ENCODE assay signal across 14 mouse cellular contexts in the genomic region with DNA sequence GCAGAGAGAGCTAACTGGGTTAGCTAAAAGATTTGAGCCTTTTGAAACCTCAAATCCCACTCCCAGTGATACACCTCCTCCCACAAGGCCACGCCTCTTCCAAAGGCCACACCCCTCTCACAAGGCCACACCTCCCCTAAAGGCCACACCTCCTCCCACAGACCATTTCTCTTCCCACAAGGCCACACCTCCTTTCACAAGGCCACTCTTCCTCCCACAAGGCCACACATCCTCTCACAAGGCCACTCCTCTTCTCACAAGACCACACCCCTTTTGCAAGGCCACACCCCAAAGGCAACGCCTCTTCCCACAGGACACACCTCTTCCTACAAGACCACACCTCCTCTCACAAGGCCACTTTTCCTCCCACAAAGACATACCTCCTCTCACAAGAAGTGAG. TPM values are rescaled to one million over a fixed set of nuclear protein-coding genes. Genes with fewer than 3 reads are reported as not detected.
DNase-seq lines count a peak whose midpoint lies in the region; ATAC-seq and TF ChIP-seq lines count a peak whose summit lies in the region.
"Had no signal": no experiment of that assay in that cellular context is flagged by ENCODE, and none has a peak within 500 bp of the region (broad histone marks: within the 10 kb centered on the region; RNA-seq: fewer than 3 reads in every experiment).

No protein-coding gene starts in this region.

- H3K4me1 ChIP-seq in kidney, postnatal 0 days (replicated peaks; ENCODE audit: insufficient read depth, low read length) = no peaks in the 10 kb centered on the region; the same call in 1 of the 2 replicates
- H3K4me1 ChIP-seq in kidney, embryonic 16.5 days (ENCODE audit: insufficient read depth, low read length) = peaks cover 23% of the 10 kb centered on the region
- H3K4me1 ChIP-seq in heart, embryonic 12.5 days (replicated peaks) = peaks cover 9% of the 10 kb centered on the region; the same call in 1 of the 2 replicates
- peaks cover 18% of the 10 kb centered on the region for H3K4me1 ChIP-seq in midbrain, embryonic 16.5 days (ENCODE audit: control insufficient read depth, insufficient read depth, low read length)

- ATAC-seq in kidney, postnatal 0 days (replicated peaks; ENCODE audit: low FRiP score, low read depth) = no peak
- no peak for ATAC-seq in kidney, embryonic 16.5 days (ENCODE audit: low FRiP score, low TSS enrichment)
- peak; percentile 62 for ATAC-seq in CD4-positive, CD25-positive, alpha-beta regulatory T cell, adult 4 months
- no peak for ATAC-seq in heart, embryonic 12.5 days (ENCODE audit: insufficient number of reproducible peaks, low FRiP score)
- ATAC-seq in midbrain, embryonic 16.5 days = no peak

- TF ChIP-seq CTCF in kidney, postnatal 0 days (IDR thresholded peaks at IDR 0.05; ENCODE audit: low read depth) = no peak

- H3K9ac ChIP-seq in kidney, postnatal 0 days (ENCODE audit: low read depth, low read length) = no peak overlapping the region
- H3K9ac ChIP-seq in kidney, embryonic 16.5 days (replicated peaks; ENCODE audit: low read length) = no peak overlapping the region
- no peak overlapping the region for H3K9ac ChIP-seq in heart, embryonic 12.5 days
- no peak overlapping the region for H3K9ac ChIP-seq in midbrain, embryonic 16.5 days (ENCODE audit: low read depth, low read length)
- H3K9ac ChIP-seq: hindbrain, embryonic 14.5 days had no signal

- no peaks in the 10 kb centered on the region for H3K27me3 ChIP-seq in kidney, postnatal 0 days (ENCODE audit: insufficient read depth, low read length)
- peaks cover 6% of the 10 kb centered on the region for H3K27me3 ChIP-seq in kidney, embryonic 16.5 days (ENCODE audit: insufficient read depth, low read length)
- H3K27me3 ChIP-seq in heart, embryonic 12.5 days (replicated peaks) = peaks cover 38% of the 10 kb centered on the region
- H3K27me3 ChIP-seq in midbrain, embryonic 16.5 days (ENCODE audit: control insufficient read depth, insufficient read depth, low read depth, low read length) = no peaks in the 10 kb centered on the region

- WGBS in kidney, postnatal 0 days = 18% methylated on average over 2 of the region's 2 CpGs
- 25% methylated on average over 2 of the region's 2 CpGs for WGBS in kidney, embryonic 16.5 days
- WGBS in heart, embryonic 12.5 days = 13% methylated on average over 2 of the region's 2 CpGs
- WGBS in midbrain, embryonic 16.5 days = 30% methylated on average over 2 of the region's 2 CpGs

- no peaks in the 10 kb centered on the region for H3K9me3 ChIP-seq in kidney, postnatal 0 days (replicated peaks; ENCODE audit: low read length)
- H3K9me3 ChIP-seq in kidney, embryonic 16.5 days (ENCODE audit: low read length) = no peaks in the 10 kb centered on the region
- H3K9me3 ChIP-seq in heart, embryonic 12.5 days (replicated peaks) = no peaks in the 10 kb centered on the region
- no peaks in the 10 kb centered on the region for H3K9me3 ChIP-seq in midbrain, embryonic 16.5 days (replicated peaks; ENCODE audit: control insufficient read depth, low read length, poor library complexity, severe bottlenecking)

- no peak overlapping the region for H3K4me3 ChIP-seq in kidney, postnatal 0 days (replicated peaks; ENCODE audit: low read depth, low read length)
- no peak overlapping the region for H3K4me3 ChIP-seq in kidney, embryonic 16.5 days (ENCODE audit: low read length)
- no peak overlapping the region for H3K4me3 ChIP-seq in heart, embryonic 12.5 days
- H3K4me3 ChIP-seq in midbrain, embryonic 16.5 days (ENCODE audit: low read depth, low read length) = no peak overlapping the region
- H3K4me3 ChIP-seq: gastrocnemius, adult 2 months had no signal

- no peaks in the 10 kb centered on the region for H3K36me3 ChIP-seq in kidney, postnatal 0 days (ENCODE audit: insufficient read depth, low read length)
- H3K36me3 ChIP-seq in kidney, embryonic 16.5 days (ENCODE audit: insufficient read depth, low read length) = no peaks in the 10 kb centered on the region
- no peaks in the 10 kb centered on the region for H3K36me3 ChIP-seq in heart, embryonic 12.5 days
- peaks cover 8% of the 10 kb centered on the region; the same call in 1 of the 2 replicates for H3K36me3 ChIP-seq in midbrain, embryonic 16.5 days (ENCODE audit: control insufficient read depth, insufficient read depth, low read length)

- no peak overlapping the region for H3K27ac ChIP-seq in kidney, postnatal 0 days
- H3K27ac ChIP-seq in kidney, embryonic 16.5 days (ENCODE audit: low read length) = no peak overlapping the region
- no peak overlapping the region for H3K27ac ChIP-seq in heart, embryonic 12.5 days (ENCODE audit: poor library complexity, severe bottlenecking)
- no peak overlapping the region for H3K27ac ChIP-seq in midbrain, embryonic 16.5 days (ENCODE audit: low read length)
- H3K27ac ChIP-seq: gastrocnemius, adult 2 months; hindbrain, embryonic 14.5 days; macrophage had no signal

- no peak overlapping the region for H3K4me2 ChIP-seq in kidney, postnatal 0 days (ENCODE audit: low read length)
- no peak overlapping the region for H3K4me2 ChIP-seq in kidney, embryonic 16.5 days (replicated peaks; ENCODE audit: low read depth, low read length)
- H3K4me2 ChIP-seq in heart, embryonic 12.5 days = no peak overlapping the region
- no peak overlapping the region for H3K4me2 ChIP-seq in midbrain, embryonic 16.5 days (ENCODE audit: low read length)
- H3K4me2 ChIP-seq: hindbrain, embryonic 14.5 days had no signal

- DNase-seq in kidney, postnatal 0 days (ENCODE audit: low spot score) = peak; percentile 73
- peak; percentile 28 for DNase-seq in adrenal gland, postnatal 10 days
- peak; percentile 61 to 78 for DNase-seq in natural killer cell, adult 2 months (ENCODE audit: low spot score in 2 of 2)
- DNase-seq in neural tube, embryonic 10.5 days (ENCODE audit: extremely low spot score, low spot score) = no peak
- DNase-seq: gastrocnemius, adult 2 months had no signal

RNA-seq across cellular contexts. Expression of a gene that starts 28.9 kb away (rescaled TPM):
- 0.36 and 0.39 TPM in 2 replicates for polyA plus RNA-seq in kidney, postnatal 0 days (2015; fragmentation: Nextera tagmentation; extraction: Ambion mirVana)
- 0.66 and 0.70 TPM in 2 replicates for polyA plus RNA-seq in kidney, embryonic 16.5 days (2015; fragmentation: Nextera tagmentation; extraction: Ambion mirVana)
- polyA plus RNA-seq in CD4-positive, CD25-positive, alpha-beta regulatory T cell, adult 4 months (2017; shearing (Covaris generic)) = 10 to 100 TPM in 1 of 2 experiments, 1 to 10 TPM in 1; 7.2 to 15.4 TPM
- 1 to 10 TPM; 6.9 to 8.9 TPM for total RNA-seq in adrenal gland, postnatal 10 days (2021)
- polyA plus RNA-seq in heart, embryonic 12.5 days (2016; fragmentation: Nextera tagmentation; extraction: Ambion mirVana) = 0.21 TPM in 1 of 2 replicates, not detected in the other
- 2.4 and 4.9 TPM in 2 replicates for polyA plus RNA-seq in midbrain, embryonic 16.5 days (2015; fragmentation: Nextera tagmentation; extraction: Ambion mirVana)
- total RNA-seq: gastrocnemius, adult 2 months had no signal
- polyA plus RNA-seq: macrophage had no signal

RNA-seq across cellular contexts. Expression of a gene that starts 34.2 kb away (rescaled TPM):
- polyA plus RNA-seq in kidney, postnatal 0 days (2015; fragmentation: Nextera tagmentation; extraction: Ambion mirVana) = 3.6 and 5.5 TPM in 2 replicates
- 5.4 and 7.9 TPM in 2 replicates for polyA plus RNA-seq in kidney, embryonic 16.5 days (2015; fragmentation: Nextera tagmentation; extraction: Ambion mirVana)
- polyA plus RNA-seq in CD4-positive, CD25-positive, alpha-beta regulatory T cell, adult 4 months (2017; shearing (Covaris generic)) = 10 to 100 TPM; 33.4 to 47.7 TPM
- 1 to 10 TPM; 7.4 to 9.2 TPM for total RNA-seq in adrenal gland, postnatal 10 days (2021)
- polyA plus RNA-seq in heart, embryonic 12.5 days (2016; fragmentation: Nextera tagmentation; extraction: Ambion mirVana) = 0.24 and 0.28 TPM in 2 replicates
- 49.6 and 50.2 TPM in 2 replicates for polyA plus RNA-seq in midbrain, embryonic 16.5 days (2015; fragmentation: Nextera tagmentation; extraction: Ambion mirVana)

RNA-seq across cellular contexts. Expression of a gene that starts 43.5 kb away (rescaled TPM):
- not detected in 2 replicates for polyA plus RNA-seq in kidney, postnatal 0 days (2015; fragmentation: Nextera tagmentation; extraction: Ambion mirVana)
- polyA plus RNA-seq in kidney, embryonic 16.5 days (2015; fragmentation: Nextera tagmentation; extraction: Ambion mirVana) = not detected in 2 replicates
- not detected for polyA plus RNA-seq in CD4-positive, CD25-positive, alpha-beta regulatory T cell, adult 4 months (2017; shearing (Covaris generic))
- under 1 TPM in 1 of 2 experiments, not detected in 1; 0.42 TPM for total RNA-seq in adrenal gland, postnatal 10 days (2021)
- not detected in 2 replicates for polyA plus RNA-seq in heart, embryonic 12.5 days (2016; fragmentation: Nextera tagmentation; extraction: Ambion mirVana)
- 0.47 and 1.2 TPM in 2 replicates for polyA plus RNA-seq in midbrain, embryonic 16.5 days (2015; fragmentation: Nextera tagmentation; extraction: Ambion mirVana)
- total RNA-seq: gastrocnemius, adult 2 months; neutrophil, adult 5-6 weeks had no signal
- polyA plus RNA-seq: embryonic facial prominence, embryonic 11.5 days; macrophage; stomach, embryonic 16.5 days had no signal
